Mouse (Mus musculus): ENCODE results near the gene Fam89a.
A peak's percentile ranks its signal among the peaks of the same experiment; 100 is the strongest.

Gene Fam89a

GRCm38 (mm10) chr8:124754101-124754791 is 2.6 kb upstream of the Fam89a start:
- DNase-seq (ENCODE audit: inconsistent ontology term), result peak; percentile 42

GRCm38 (mm10) chr8:124752325-124752862 is 762 bp upstream of the Fam89a start:
- no peak for DNase-seq (ENCODE audit: inconsistent ontology term)

- DNase-seq (ENCODE audit: inconsistent ontology term), result peak; percentile 12
These were observed 441 bp downstream of the Fam89a start for GRCm38 (mm10) chr8:124751191-124751590.

GRCm38 (mm10) chr8:124746661-124747060 is 5.0 kb downstream of the Fam89a start:
- no peak for DNase-seq (ENCODE audit: inconsistent ontology term)

GRCm38 (mm10) chr8:124739268-124739667 is 12.4 kb downstream of the Fam89a start:
- peak; percentile 20 for DNase-seq (ENCODE audit: inconsistent ontology term)

- no peak for DNase-seq (ENCODE audit: inconsistent ontology term)
These were observed 16.2 kb downstream of the Fam89a start for GRCm38 (mm10) chr8:124735371-124735911.

GRCm38 (mm10) chr8:124732828-124733227 is 18.8 kb downstream of the Fam89a start:
- DNase-seq (ENCODE audit: inconsistent ontology term), result no peak

GRCm38 (mm10) chr8:124724301-124724700 is 27.3 kb downstream of the Fam89a start:
- DNase-seq (ENCODE audit: inconsistent ontology term), result no peak

GRCm38 (mm10) chr8:124721862-124722515 is 29.6 kb downstream of the Fam89a start, which contains the start of the genes Ttc13 and Arv1:
TSS of gene Ttc13 (minus strand) at chr8:124721983.
TSS of gene Arv1 (plus strand) at chr8:124722139.
- peak; percentile 98 for DNase-seq (ENCODE audit: inconsistent ontology term)

GRCm38 (mm10) chr8:124720938-124721861 is 30.4 kb downstream of the Fam89a start:
- DNase-seq (ENCODE audit: inconsistent ontology term), result peak; percentile 34

- DNase-seq (ENCODE audit: inconsistent ontology term), result no peak
These were observed 31.5 kb downstream of the Fam89a start for GRCm38 (mm10) chr8:124720133-124720532.

- no peak for DNase-seq (ENCODE audit: inconsistent ontology term)
These were observed 35.9 kb downstream of the Fam89a start for GRCm38 (mm10) chr8:124715736-124716135.

GRCm38 (mm10) chr8:124713207-124713606 is 38.4 kb downstream of the Fam89a start:
- DNase-seq (ENCODE audit: inconsistent ontology term), result no peak

GRCm38 (mm10) chr8:124705823-124706222 is 45.8 kb downstream of the Fam89a start:
- no peak for DNase-seq (ENCODE audit: inconsistent ontology term)

GRCm38 (mm10) chr8:124704376-124704775 is 47.3 kb downstream of the Fam89a start:
- DNase-seq (ENCODE audit: inconsistent ontology term), result no peak

- no peak for DNase-seq (ENCODE audit: inconsistent ontology term)
These were observed 48.1 kb downstream of the Fam89a start for GRCm38 (mm10) chr8:124703526-124703925.

- peak; percentile 75 for DNase-seq (ENCODE audit: inconsistent ontology term)
These were observed 49.4 kb downstream of the Fam89a start for GRCm38 (mm10) chr8:124702183-124702582.

- DNase-seq (ENCODE audit: inconsistent ontology term), result no peak
These were observed 50.6 kb downstream of the Fam89a start for GRCm38 (mm10) chr8:124701023-124701422.

- DNase-seq (ENCODE audit: inconsistent ontology term), result no peak
These were observed 51.4 kb downstream of the Fam89a start for GRCm38 (mm10) chr8:124700271-124700670.

- no peak for DNase-seq (ENCODE audit: inconsistent ontology term)
These were observed 56.1 kb downstream of the Fam89a start for GRCm38 (mm10) chr8:124695424-124696100.

- DNase-seq (ENCODE audit: inconsistent ontology term), result no peak
These were observed 59.9 kb downstream of the Fam89a start for GRCm38 (mm10) chr8:124691706-124692105.
